Mouse (Mus musculus) adrenal gland, postnatal 25 days (tissue): ENCODE measurements around the gene Spc25. TPM values are rescaled to one million over a fixed set of nuclear protein-coding genes. Genes with fewer than 3 reads are reported as not detected.

Source experiments
- DNase-seq: peaks from one replicate; pipeline ENCODE4 v3.0.0; 2021; ENCODE audit warnings: mixed read lengths
- long read RNA-seq: library from polyadenylated mRNA; stranded (forward); transcript quantifications from one replicate; pipeline ENCODE4 v2.0.0, GENCODE M21; 2021
- total RNA-seq: library from RNA; stranded (reverse); gene quantifications from 2 replicates; pipeline ENCODE4 v1.2.3, GENCODE M21; 2021

Gene Spc25
- 5.0 and 7.1 TPM in 2 replicates for total RNA-seq
- long read RNA-seq, transcript Spc25-201 (7 exons, 1,352 nt), result major isoform, 8 of 10 reads
- long read RNA-seq, partial matches to known transcripts, result 0 of 10 reads
- long read RNA-seq, other reads (novel, unspliced or antisense), result 0 of 10 reads

DNA sequence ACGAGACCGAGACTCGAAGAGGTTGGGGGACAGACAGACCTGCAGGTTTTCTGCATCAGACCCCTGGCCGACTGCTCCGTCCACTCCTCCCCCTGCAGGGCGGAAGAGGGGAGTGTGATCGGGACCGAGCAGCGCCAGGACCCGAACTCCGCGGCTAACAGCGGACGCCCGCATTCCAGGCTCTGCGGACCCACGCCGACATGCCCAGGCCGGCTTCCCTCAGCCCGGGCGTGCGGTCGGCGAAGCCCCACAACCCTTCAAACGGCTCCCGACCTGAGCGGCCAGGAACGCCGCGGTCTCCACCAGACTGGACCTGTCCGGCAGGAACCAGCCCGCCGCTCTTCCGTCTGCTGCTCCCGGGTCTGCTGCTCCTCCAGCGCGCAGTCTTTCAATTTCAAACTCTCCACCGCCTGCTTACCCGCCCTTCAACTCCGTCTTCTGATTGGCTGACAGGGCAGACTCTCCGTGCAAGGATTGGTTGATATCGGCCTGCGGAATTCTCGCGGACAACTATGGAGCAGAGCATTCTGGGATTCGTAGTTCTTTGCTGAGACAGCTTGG, at the start of gene Spc25:
Gene Spc25 (minus strand): TSS at position 404 of the 561 bp plus-strand sequence.
- peak; percentile 83 for DNase-seq

- DNase-seq, result no peak
These were observed 42.3 kb upstream of the Spc25 start for GRCm38 (mm10) chr2:69248221-69248755.

GRCm38 (mm10) chr2:69247081-69247480, 41.1 kb upstream of the Spc25 start:
- DNase-seq, result no peak

GRCm38 (mm10) chr2:69244924-69245323, 38.9 kb upstream of the Spc25 start:
- no peak for DNase-seq

DNA sequence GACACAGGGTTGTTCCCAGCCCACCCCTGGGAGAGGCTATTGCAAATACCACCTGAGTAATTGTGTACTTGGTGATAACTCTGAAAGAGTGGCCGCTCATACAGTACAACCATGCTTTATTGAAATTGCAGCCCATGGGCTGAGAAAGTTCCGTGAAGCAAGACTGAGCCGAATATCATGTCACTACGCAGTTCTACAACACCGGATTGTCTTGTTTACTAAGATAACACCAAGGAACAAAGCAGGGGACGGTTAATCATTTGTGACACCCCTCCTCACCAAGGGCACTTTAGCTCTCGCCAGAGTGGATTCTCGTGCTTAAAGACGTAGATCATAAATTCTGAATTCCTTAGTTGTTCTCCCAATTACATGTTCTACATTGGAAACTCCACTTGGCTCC, 33.3 kb upstream of the Spc25 start:
- no peak for DNase-seq

GRCm38 (mm10) chr2:69234976-69235678, 29.1 kb upstream of the Spc25 start:
- DNase-seq, result no peak

- DNase-seq, result no peak
These were observed 26.1 kb upstream of the Spc25 start for GRCm38 (mm10) chr2:69232101-69232500.

- DNase-seq, result no peak
These were observed 24.1 kb upstream of the Spc25 start for GRCm38 (mm10) chr2:69230137-69230536.

- DNase-seq, result no peak
These were observed 22.6 kb upstream of the Spc25 start for GRCm38 (mm10) chr2:69228635-69229034.

DNA sequence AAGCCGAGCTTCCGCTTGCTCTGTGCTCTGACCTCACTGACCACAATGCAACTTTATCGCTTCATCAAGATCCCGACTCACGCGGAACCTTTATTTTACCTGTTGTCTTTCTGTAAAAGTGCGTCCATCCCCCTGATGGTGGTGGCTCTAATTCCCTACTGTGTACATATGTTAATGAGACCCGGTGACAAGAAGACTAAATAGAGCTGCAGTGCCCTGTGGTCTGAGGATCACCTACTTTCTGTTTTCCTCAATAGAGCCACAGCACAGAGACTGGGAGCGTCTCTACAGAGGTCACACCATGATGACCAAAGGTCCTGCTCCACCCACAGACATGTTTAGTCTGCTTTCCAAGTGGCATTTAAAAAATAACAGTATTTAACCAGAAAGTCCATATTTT, 20.9 kb upstream of the Spc25 start:
- no peak for DNase-seq

DNA sequence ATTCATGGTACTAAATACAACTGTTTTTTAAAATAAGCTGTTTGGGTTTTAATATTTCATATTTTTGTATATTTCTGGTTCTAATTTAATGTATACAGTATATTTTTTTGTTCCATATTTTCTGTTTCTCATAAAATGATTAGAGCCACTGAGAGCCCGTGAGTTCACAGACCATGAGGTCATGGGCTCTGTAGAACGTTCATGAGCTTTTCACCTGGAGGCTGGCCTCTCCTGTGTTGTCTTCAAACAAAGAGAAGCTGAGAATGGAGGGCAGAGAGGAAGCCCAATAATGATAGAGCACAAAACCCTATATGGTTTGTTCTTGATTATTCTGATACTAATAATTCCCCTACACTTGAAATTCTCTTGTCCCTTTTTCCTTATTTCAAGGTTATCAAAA, 18.7 kb upstream of the Spc25 start:
- DNase-seq, result no peak

GRCm38 (mm10) chr2:69222815-69223214, 16.8 kb upstream of the Spc25 start:
- no peak for DNase-seq

- DNase-seq, result no peak
These were observed 15.9 kb upstream of the Spc25 start for GRCm38 (mm10) chr2:69221868-69222416.

GRCm38 (mm10) chr2:69215242-69215641, 9.2 kb upstream of the Spc25 start:
- no peak for DNase-seq

DNA sequence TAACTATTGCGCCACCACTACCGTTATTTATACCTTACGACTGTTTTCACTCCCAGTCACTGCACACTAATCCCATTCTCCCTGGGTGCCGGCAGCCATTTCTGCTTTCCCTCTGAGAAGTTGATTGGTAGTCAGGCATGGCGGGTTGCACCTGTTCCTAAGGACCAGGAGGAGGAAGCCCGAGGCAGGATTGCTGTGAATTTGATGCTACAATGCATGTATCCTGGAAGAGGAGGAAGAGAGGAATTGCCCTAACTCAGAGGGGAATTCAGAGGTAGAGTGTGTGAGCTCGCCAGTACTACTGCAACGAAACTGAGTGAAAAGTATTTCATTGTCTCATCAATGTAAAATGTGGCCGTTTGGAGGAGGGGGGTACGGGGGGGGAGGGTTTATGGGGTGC, 6.7 kb upstream of the Spc25 start:
- DNase-seq, result no peak

GRCm38 (mm10) chr2:69210773-69211172, 4.8 kb upstream of the Spc25 start, which contains the start of gene G6pc2:
TSS of gene G6pc2 (plus strand) at chr2:69211073.
- DNase-seq, result no peak

DNA sequence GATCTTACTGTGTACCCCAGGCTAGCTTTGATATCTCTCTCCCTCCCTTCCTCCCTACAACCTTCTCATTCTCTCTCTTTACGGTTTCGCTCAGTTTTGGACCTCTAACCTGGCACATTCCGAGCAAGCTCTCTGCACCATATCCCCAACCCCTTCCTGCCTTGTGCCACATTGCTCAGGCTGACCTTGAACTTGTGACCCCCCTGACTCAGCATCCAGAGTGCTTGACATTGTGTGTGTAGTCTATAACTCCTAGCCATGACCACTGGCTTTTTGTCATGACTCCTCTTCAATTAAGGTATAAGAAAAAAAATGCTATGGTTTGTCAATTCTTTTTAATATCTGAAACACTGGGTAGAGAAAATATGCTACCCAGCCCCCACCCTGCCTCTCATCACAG, 3.7 kb upstream of the Spc25 start:
- DNase-seq, result no peak

GRCm38 (mm10) chr2:69206523-69206922, 529 bp upstream of the Spc25 start:
- no peak for DNase-seq

- DNase-seq, result no peak
These were observed 809 bp downstream of the Spc25 start for GRCm38 (mm10) chr2:69205185-69205584.

GRCm38 (mm10) chr2:69193555-69193954, 12.4 kb downstream of the Spc25 start:
- DNase-seq, result no peak

DNA sequence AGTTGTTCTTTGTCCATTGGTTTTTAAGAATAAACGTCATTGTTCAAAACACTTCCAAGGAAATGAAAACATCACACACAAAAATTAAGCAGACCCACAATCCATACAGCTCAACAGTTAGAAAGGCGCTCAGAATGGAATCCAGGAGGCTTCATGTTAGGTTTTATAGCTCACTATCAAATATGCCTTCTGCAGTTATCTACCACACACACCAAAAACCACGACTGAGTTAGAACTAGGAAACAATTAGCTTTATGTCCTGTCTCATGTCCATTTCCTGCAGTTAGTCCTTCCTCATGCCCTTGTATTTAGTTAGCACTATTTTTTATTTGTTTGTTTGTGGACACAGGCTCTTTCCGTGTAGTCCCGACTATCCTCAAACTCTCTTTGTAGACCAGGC, 14.9 kb downstream of the Spc25 start:
- no peak for DNase-seq

DNA sequence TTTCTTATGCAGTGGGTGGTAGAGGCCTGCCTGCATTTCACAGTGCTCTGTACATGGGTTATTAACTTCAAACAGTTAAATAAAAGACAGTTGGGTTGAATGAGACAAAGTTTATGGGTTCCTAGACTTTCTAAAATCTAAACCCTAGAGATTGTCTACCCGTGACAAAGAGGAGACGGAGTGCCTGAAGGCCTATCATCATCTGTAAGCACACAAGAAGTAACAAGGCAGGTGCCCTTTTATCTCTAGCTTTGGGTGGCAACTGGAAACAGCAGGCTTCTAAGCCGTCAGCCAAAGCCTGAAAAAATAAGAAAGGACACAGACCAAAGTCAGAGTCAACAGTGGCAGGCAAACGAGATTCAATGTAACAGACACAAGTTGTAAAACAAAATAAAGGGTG, 16.8 kb downstream of the Spc25 start:
- no peak for DNase-seq

DNA sequence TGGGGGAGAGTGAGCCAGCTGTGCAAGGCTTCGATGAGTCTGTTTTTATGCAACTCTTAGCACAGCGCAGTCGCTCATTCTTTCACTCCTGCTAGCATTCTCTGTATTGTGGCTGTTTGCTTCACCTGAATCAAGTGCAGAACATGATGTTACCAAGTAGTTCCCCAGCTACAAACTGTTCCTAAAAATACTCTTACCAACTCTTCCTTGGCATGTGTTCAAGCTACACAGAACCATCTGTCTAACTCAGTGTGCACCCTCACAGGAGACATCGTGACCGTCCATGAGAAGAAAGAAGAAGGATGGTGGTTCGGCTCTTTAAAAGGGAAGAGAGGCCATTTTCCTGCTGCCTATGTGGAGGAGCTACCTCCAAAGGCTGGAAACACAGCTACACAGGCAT, 17.3 kb downstream of the Spc25 start:
- no peak for DNase-seq
